17 mouse cellular contexts compared by ENCODE assay signal in the genomic region with DNA sequence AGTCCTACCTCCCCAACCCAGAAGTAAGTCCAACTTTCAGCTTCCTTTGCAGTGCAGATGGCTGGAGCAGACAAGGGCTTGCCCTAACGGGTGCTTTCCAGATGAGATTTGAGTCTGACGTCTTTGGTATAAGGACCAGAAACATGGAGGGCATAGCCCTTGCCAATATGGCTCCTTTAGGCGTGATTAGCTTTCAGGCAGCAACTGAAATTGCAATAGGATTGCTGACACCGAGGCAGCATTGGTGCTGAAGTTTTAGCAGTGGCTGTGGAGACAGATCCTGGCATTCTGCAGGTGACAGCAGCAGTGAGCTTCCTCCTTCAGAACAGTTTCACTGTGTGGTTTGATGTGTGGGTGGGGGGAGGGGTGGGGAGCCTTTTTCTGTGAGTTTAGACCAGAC. TPM values are rescaled to one million over a fixed set of nuclear protein-coding genes. Genes with fewer than 3 reads are reported as not detected.
DNase-seq lines count a peak whose midpoint lies in the region; ATAC-seq and TF ChIP-seq lines count a peak whose summit lies in the region.
"Had no signal": no experiment of that assay in that cellular context is flagged by ENCODE, and none has a peak within 500 bp of the region (broad histone marks: within the 10 kb centered on the region; RNA-seq: fewer than 3 reads in every experiment).

No protein-coding gene starts in this region.

- 0 out of 2 replicates have a peak overlapping the region, but pooled peaks have one; percentile 12 for H3K4me2 ChIP-seq in liver, embryonic 12.5 days
- no peak overlapping the region for H3K4me2 ChIP-seq in hindbrain, postnatal 0 days (ENCODE audit: low read depth, low read length)
- H3K4me2 ChIP-seq: heart, embryonic 13.5 days; hindbrain, embryonic 15.5 days; midbrain, embryonic 13.5 days had no signal

- TF ChIP-seq CTCF in MEL (IDR thresholded peaks at IDR 0.05 in 2 of 3, conservative IDR thresholded peaks at IDR 0.05 in 1 of 3; ENCODE audit: control insufficient read depth in 1 of 3, insufficient read depth in 1 of 3, low read depth in 2 of 3, low read length in 3 of 3, poor library complexity in 1 of 3, severe bottlenecking in 1 of 3) = no peak
- TF ChIP-seq CTCF in thymus, adult 2 months (IDR thresholded peaks at IDR 0.05; ENCODE audit: borderline replicate concordance, control insufficient read depth, extremely low read depth, insufficient read depth, low read length, poor library complexity) = no peak
- TF ChIP-seq CTCF in hindbrain, postnatal 0 days (IDR thresholded peaks at IDR 0.05; ENCODE audit: low read depth) = no peak

- no peaks in the 10 kb centered on the region for H3K9me3 ChIP-seq in MEL (replicated peaks; ENCODE audit: insufficient read depth, low read length)
- no peaks in the 10 kb centered on the region for H3K9me3 ChIP-seq in liver, embryonic 12.5 days (replicated peaks)
- H3K9me3 ChIP-seq in hindbrain, postnatal 0 days (ENCODE audit: low read length) = no peaks in the 10 kb centered on the region
- H3K9me3 ChIP-seq: heart, embryonic 13.5 days; hindbrain, embryonic 15.5 days; limb, embryonic 10.5 days; midbrain, embryonic 13.5 days had no signal

- no peaks in the 10 kb centered on the region for H3K27me3 ChIP-seq in MEL (ENCODE audit: control insufficient read depth in 1 of 2, insufficient read depth in 2 of 2, low read length in 2 of 2)
- H3K27me3 ChIP-seq in liver, embryonic 12.5 days (replicated peaks) = no peaks in the 10 kb centered on the region
- no peaks in the 10 kb centered on the region for H3K27me3 ChIP-seq in thymus, adult 2 months (ENCODE audit: control insufficient read depth, insufficient read depth, low read length)
- no peaks in the 10 kb centered on the region for H3K27me3 ChIP-seq in hindbrain, postnatal 0 days (ENCODE audit: insufficient read depth, low read length)
- H3K27me3 ChIP-seq: heart, embryonic 13.5 days; hindbrain, embryonic 15.5 days; midbrain, embryonic 13.5 days had no signal

- peaks cover 3 to 15% of the 10 kb centered on the region in 2 experiments for H3K4me1 ChIP-seq in MEL (ENCODE audit: control insufficient read depth in 1 of 2, insufficient read depth in 2 of 2, low read length in 2 of 2)
- H3K4me1 ChIP-seq in liver, embryonic 12.5 days = peaks cover 8% of the 10 kb centered on the region; the same call in 1 of the 2 replicates
- peaks cover 17% of the 10 kb centered on the region for H3K4me1 ChIP-seq in thymus, adult 2 months (replicated peaks; ENCODE audit: control insufficient read depth, insufficient read depth, low read length)
- H3K4me1 ChIP-seq in hindbrain, postnatal 0 days (ENCODE audit: insufficient read depth, low read length) = no peaks in the 10 kb centered on the region
- H3K4me1 ChIP-seq: hindbrain, embryonic 15.5 days; limb, embryonic 10.5 days; midbrain, embryonic 13.5 days had no signal

- DNase-seq in B cell, adult 2 months = peak; percentile 66 to 72
- DNase-seq in MEL (ENCODE audit: low read depth, low spot score) = peak; percentile 54
- DNase-seq in thymus, adult 2 months = peak; percentile 52
- DNase-seq in hindbrain, postnatal 0 days (ENCODE audit: low spot score) = no peak
- no peak for DNase-seq in kidney, postnatal 25 days
- DNase-seq in adrenal gland, postnatal 25 days = no peak
- DNase-seq: lung, adult 2 months; right cerebral cortex, adult 18-20 months had no signal

- H3K36me3 ChIP-seq in MEL (ENCODE audit: control insufficient read depth in 1 of 2, insufficient read depth in 2 of 2, low read length in 2 of 2) = peaks cover 0 to 16% of the 10 kb centered on the region in 2 experiments; a peak in 2 of 4 replicates
- H3K36me3 ChIP-seq in liver, embryonic 12.5 days = no peaks in the 10 kb centered on the region
- H3K36me3 ChIP-seq in thymus, adult 2 months (ENCODE audit: control insufficient read depth, insufficient read depth, low read length) = no peaks in the 10 kb centered on the region
- no peaks in the 10 kb centered on the region for H3K36me3 ChIP-seq in hindbrain, postnatal 0 days (ENCODE audit: insufficient read depth, low read length)
- H3K36me3 ChIP-seq: G1E; heart, embryonic 13.5 days; hindbrain, embryonic 15.5 days; limb, embryonic 10.5 days; midbrain, embryonic 13.5 days had no signal

- no peaks in the 10 kb centered on the region for H3K79me2 ChIP-seq in MEL (ENCODE audit: control insufficient read depth, insufficient read depth, low read length, poor library complexity)

- TF ChIP-seq EP300 in MEL (IDR thresholded peaks at IDR 0.05; ENCODE audit: low read depth in 1 of 2, low read length in 2 of 2) = no peak

- peak overlapping the region in 1 of 2 experiments; percentile 3; a peak in 1 of 4 replicates for H3K4me3 ChIP-seq in MEL (ENCODE audit: control insufficient read depth in 1 of 2, insufficient read depth in 1 of 2, low read depth in 2 of 2, low read length in 2 of 2)
- H3K4me3 ChIP-seq in liver, embryonic 12.5 days = no peak overlapping the region
- peak overlapping the region; percentile 16; the same call in 1 of the 2 replicates for H3K4me3 ChIP-seq in thymus, adult 2 months (ENCODE audit: control insufficient read depth, insufficient read depth, low read length)
- H3K4me3 ChIP-seq in hindbrain, postnatal 0 days (ENCODE audit: low read length) = no peak overlapping the region
- H3K4me3 ChIP-seq: heart, embryonic 13.5 days; hindbrain, embryonic 15.5 days; limb, embryonic 10.5 days; midbrain, embryonic 13.5 days had no signal

- peak overlapping the region; percentile 3; the same call in 1 of the 2 replicates for H3K27ac ChIP-seq in MEL (ENCODE audit: control insufficient read depth, low read depth, low read length)
- H3K27ac ChIP-seq in liver, embryonic 12.5 days = no peak overlapping the region
- peak overlapping the region; percentile 81 for H3K27ac ChIP-seq in thymus, adult 2 months (ENCODE audit: control insufficient read depth, insufficient read depth, low read length)
- H3K27ac ChIP-seq in hindbrain, postnatal 0 days = no peak overlapping the region
- H3K27ac ChIP-seq: heart, embryonic 13.5 days; hindbrain, embryonic 15.5 days; kidney, postnatal 0 days; limb, embryonic 10.5 days; midbrain, embryonic 13.5 days had no signal

- WGBS in liver, embryonic 12.5 days (ENCODE audit: insufficient replicate concordance) = 19% methylated on average over 4 of the region's 4 CpGs
- 2% methylated on average over 4 of the region's 4 CpGs for WGBS in thymus, adult 2 months
- 74% methylated on average over 4 of the region's 4 CpGs for WGBS in hindbrain, postnatal 0 days

- no peak for ATAC-seq in liver, embryonic 12.5 days
- no peak for ATAC-seq in hindbrain, postnatal 0 days
- ATAC-seq: midbrain, embryonic 13.5 days had no signal

- no peak overlapping the region for H3K9ac ChIP-seq in MEL (ENCODE audit: control insufficient read depth, low read depth, low read length, poor library complexity, severe bottlenecking)
- H3K9ac ChIP-seq in liver, embryonic 12.5 days = no peak overlapping the region
- H3K9ac ChIP-seq in hindbrain, postnatal 0 days (replicated peaks; ENCODE audit: low read length) = no peak overlapping the region
- H3K9ac ChIP-seq: heart, embryonic 13.5 days; hindbrain, embryonic 15.5 days; midbrain, embryonic 13.5 days had no signal

- no peak for TF ChIP-seq POLR2A in MEL (IDR thresholded peaks at IDR 0.05; ENCODE audit: control insufficient read depth in 1 of 2, insufficient read depth in 1 of 2, low read depth in 1 of 2, low read length in 2 of 2, poor library complexity in 1 of 2)
- no peak for TF ChIP-seq POLR2A in thymus, adult 2 months (IDR thresholded peaks at IDR 0.05; ENCODE audit: control insufficient read depth, extremely low read depth, insufficient read depth, low read length, poor library complexity)

- no peak for TF ChIP-seq RAD21 in MEL (IDR thresholded peaks at IDR 0.05; ENCODE audit: low read depth, low read length)

TF ChIP-seq in MEL, 35 proteins besides CTCF, POLR2A, EP300 and RAD21:
- no peak for TF ChIP-seq NELFE (IDR thresholded peaks at IDR 0.05; ENCODE audit: low read depth, low read length)
- no peak for TF ChIP-seq E2F4 (IDR thresholded peaks at IDR 0.05; ENCODE audit: borderline replicate concordance, low read depth, low read length)
- TF ChIP-seq HCFC1 (IDR thresholded peaks at IDR 0.05; ENCODE audit: low read depth, low read length) = no peak
- no peak for TF ChIP-seq UBTF (IDR thresholded peaks at IDR 0.05; ENCODE audit: borderline replicate concordance, insufficient read depth, low read depth, low read length)

RNA-seq across cellular contexts. Expression of a gene that starts 49.6 kb away (rescaled TPM):
- not detected in 2 replicates for total RNA-seq in MEL (2012; rRNA removed)
- polyA plus RNA-seq in MEL (2012; ENCODE audit: insufficient read depth in 1 of 2, insufficient read length in 2 of 2, low read depth in 1 of 2, low replicate concordance in 2 of 2, missing spikeins in 1 of 2) = not detected
- polyA plus RNA-seq in liver, embryonic 12.5 days (2016; fragmentation: Nextera tagmentation; extraction: Ambion mirVana) = 0.04 and 0.35 TPM in 2 replicates
- polyA plus RNA-seq in thymus, adult 2 months (2012; rRNA removed) = 27.2 and 32.0 TPM in 2 replicates
- 0.07 and 0.21 TPM in 2 replicates for total RNA-seq in hindbrain, postnatal 0 days (2014; rRNA removed)
- polyA plus RNA-seq in hindbrain, postnatal 0 days (2015; fragmentation: Nextera tagmentation; extraction: Ambion mirVana) = 0.05 TPM in 1 of 2 replicates, not detected in the other
- 0.55 and 1.0 TPM in 2 replicates for total RNA-seq in adrenal gland, postnatal 25 days (2021)
- total RNA-seq: layer of hippocampus, postnatal 14 days had no signal
- polyA plus RNA-seq: G1E; hindbrain, embryonic 15.5 days; limb, embryonic 10.5 days; midbrain, embryonic 13.5 days; neural tube, embryonic 14.5 days had no signal

Comparison
In these comparisons a context has a peak if more than half of its experiments do, and no peak if none do; other contexts are left out.
1. DNase-seq: peak in B cell, adult 2 months (2 of 2), MEL (single experiment) and thymus, adult 2 months (single experiment); none in hindbrain, postnatal 0 days (single experiment), kidney, postnatal 25 days (0 of 2) and adrenal gland, postnatal 25 days (single experiment).
2. H3K27ac ChIP-seq: peak in MEL (single experiment) and thymus, adult 2 months (single experiment); none in liver, embryonic 12.5 days (single experiment) and hindbrain, postnatal 0 days (single experiment).
3. RNA of a gene that starts 49.6 kb away (polyA plus RNA-seq): 27.2 to 32.0 TPM in thymus, adult 2 months; 0.04 to 0.35 TPM in liver, embryonic 12.5 days, 0.05 TPM in hindbrain, postnatal 0 days and not detected in MEL; every median in the first group is over 10 times any median in the second.